Mouse (Mus musculus): ENCODE results near the gene Dph6.
A peak's percentile ranks its signal among the peaks of the same experiment; 100 is the strongest.

The Dph6 gene

DNA sequence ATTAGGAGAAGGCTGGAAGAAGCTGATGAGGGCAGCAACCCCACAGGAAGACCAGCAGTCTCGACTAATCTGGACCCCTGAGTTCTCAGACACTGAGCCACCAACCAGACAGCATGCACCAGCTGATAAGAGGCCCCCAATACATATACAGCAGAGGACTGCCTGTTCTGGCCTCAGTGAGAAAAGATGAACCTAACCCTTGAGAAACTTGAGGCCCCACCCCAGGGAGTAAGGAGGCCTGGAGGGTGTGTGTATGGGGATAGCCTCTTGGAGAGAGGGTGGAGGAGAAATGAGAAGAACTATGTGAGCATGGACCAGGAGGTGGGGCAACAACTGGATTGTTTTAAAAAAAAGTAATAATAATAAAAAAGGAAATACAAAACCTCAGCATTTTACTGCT, 118.7 kb downstream of the Dph6 start:
- DNase-seq: no peak

DNA sequence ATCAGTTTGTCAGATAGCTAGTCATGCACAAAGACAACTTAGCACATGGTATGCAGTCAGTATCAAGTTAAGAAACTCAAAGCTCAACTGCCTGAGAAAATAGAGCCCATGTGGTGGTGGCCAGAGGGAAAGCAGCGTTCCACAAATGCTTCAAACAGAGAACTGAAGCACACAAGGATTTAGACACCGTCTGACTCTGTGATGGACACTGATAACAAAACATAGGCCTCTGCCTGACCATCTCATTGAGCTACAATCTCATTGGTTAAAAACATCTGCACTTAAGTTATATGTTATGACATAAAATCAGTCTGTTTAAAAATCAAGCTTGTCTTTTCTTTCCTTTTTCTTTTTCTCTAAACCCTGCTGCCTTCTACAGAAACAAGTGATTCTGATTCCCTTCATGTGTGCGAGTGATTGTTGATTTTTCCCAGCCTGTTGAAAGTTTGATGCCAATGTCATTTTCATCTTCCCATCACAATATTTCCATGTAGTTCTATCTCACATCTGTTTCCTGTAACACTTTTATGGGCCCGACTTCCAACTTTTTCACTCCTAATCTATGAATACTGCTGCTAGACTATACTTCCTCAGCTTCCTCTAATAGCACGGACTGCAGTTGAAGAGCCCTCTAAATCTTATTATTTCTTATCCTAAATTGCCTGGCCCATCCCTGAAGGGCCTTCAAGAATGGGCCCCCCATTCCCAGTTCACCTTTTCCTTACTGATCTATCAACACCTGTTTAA, 123.6 kb downstream of the Dph6 start:
- peak; percentile 27 for DNase-seq

DNA sequence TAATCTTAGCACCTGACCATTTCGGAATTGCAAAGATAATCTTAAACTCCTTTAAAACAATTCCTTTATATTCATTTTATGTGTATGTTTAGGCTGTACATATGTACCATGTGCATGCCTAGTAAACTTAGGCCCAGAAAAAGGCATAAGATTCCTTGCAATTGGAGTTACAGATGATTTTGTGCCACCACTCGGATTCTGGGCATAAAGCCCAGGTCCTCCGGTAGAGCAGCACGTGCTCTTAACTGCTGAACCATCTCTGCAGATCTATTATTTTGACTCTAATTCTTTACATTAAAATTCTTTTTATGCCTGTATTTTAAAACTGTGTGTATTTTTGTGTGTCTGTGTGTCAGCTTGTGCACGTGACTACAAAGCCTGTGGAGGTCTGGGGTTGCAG, 134.3 kb downstream of the Dph6 start:
- no peak for DNase-seq

DNA sequence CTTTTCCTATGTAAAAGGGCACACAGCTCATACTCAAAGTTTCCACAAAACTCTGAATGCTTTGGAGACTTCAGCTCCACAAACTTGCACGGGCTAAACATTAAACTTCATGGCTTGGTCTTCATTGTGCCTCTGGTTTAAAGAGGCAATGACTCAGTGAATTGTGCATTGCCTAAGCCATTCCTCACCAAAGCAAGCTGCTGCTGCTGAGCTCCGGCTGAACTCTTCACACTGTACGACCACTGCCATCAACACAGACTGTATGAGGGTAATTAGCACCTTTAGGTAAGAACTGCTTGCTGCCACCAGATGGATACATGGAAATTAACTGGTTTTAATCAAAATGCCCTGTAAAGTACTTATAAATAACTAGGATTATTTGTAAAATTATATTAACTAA, 134.9 kb downstream of the Dph6 start:
- DNase-seq: no peak

DNA sequence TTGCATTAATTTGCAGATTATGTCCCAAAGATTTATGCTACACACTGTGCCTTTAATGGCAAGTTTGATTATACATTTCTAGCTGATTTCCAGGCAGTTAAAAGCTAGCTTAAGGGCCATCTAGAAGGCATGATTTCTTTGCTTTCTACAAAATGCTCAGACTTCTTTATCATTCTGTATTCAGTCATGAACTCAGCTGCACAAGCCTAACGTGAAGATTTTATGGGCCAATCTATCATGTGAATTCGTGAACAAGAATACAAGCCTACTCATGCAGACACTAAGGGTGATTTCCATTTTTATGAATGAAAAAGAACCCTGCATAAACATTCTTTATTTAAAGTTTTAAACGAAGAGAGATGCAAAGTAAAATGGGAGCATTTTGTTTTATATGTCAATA, 162.4 kb downstream of the Dph6 start:
- DNase-seq: no peak

DNA sequence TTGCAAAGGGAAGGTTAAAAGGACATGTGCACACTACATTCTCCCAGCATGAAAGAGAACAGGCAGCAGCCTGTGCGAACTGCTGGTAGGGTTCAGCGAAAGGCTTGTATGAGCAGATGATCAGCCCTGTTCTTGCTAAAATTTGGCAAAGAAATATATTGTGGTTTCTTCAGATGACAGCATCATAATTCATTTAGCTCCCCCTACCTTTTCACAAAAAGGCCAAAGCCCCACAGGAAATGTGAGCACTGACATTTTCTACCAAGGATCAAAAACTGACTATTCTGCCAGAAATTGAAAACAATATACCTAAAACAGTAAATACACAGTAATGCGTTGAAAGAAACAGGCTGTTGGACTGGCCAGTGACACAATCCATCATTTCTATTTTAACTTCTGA, 162.9 kb downstream of the Dph6 start:
- no peak for DNase-seq

DNA sequence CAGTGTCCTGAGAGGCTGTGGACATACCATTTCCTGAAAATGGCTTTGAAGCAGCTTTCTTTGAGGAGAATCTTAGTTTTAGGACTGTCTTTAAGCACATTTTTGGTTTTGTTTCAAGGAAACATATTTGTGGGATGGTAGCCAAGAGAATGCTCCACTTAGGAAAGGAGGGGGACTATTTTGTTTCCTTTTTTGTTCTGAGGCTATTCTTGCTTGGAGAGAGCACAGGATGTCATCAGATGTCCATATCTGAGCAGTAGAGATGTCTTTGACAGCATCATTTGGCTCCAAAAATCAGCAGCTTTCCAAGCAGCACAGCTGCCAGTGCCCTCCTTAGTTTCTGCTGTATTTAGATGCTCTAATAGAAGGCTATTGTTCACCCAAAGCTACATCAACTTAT, 167.8 kb downstream of the Dph6 start:
- DNase-seq: no peak

Measured in lung, postnatal 36 days (tissue).